In genomic region chr2:142172706-142173105, GRCm38 (mm10) we compare ENCODE assay signal across 22 mouse cellular contexts.
DNase-seq lines count a peak whose midpoint lies in the region; ATAC-seq lines count a peak whose summit lies in the region.
"Had no signal": no experiment of that assay in that cellular context is flagged by ENCODE, and none has a peak within 500 bp of the region (broad histone marks: within the 10 kb centered on the region; RNA-seq: fewer than 3 reads in every experiment).

No protein-coding gene starts in this region.

- DNase-seq in frontal cortex, postnatal 25 days (ENCODE audit: low spot score in 2 of 2) = no peak
- peak; percentile 83 for DNase-seq in brain, adult 2 months (ENCODE audit: low read depth, low spot score)
- DNase-seq in left cerebral cortex, adult 9 months (ENCODE audit: low spot score in 2 of 2) = peak; percentile 36 to 60
- peak; percentile 14 for DNase-seq in right cerebral cortex, postnatal 14 days
- no peak for DNase-seq in spleen, adult 12 weeks (ENCODE audit: low spot score)
- no peak for DNase-seq in retina, postnatal 1 day
- DNase-seq: adrenal gland, postnatal 10 days; cerebellum, adult 11 months; cerebellum, adult 9-10 months; cerebellum, postnatal 36 days; gastrocnemius, adult 2 months; heart, postnatal 14 days; kidney, adult 18-20 months; kidney, postnatal 25 days; liver; lung, adult 2 months; lung, postnatal 10 days; midbrain, embryonic 14.5 days had no signal

- peak; percentile 93 for ATAC-seq in frontal cortex, adult (ENCODE audit: low TSS enrichment)
- no peak for ATAC-seq in activated CD4-positive, CD25-positive, alpha-beta regulatory T cell, adult 4 months
- ATAC-seq: forebrain, embryonic 15.5 days; inflammation-experienced regulatory T-cells, adult 6 months had no signal

Comparison
In these comparisons a context has a peak if more than half of its experiments do, and no peak if none do; other contexts are left out.
1. DNase-seq: peak in brain, adult 2 months (single experiment), left cerebral cortex, adult 9 months (2 of 2) and right cerebral cortex, postnatal 14 days (single experiment); none in frontal cortex, postnatal 25 days (0 of 2), spleen, adult 12 weeks (single experiment) and retina, postnatal 1 day (single experiment).